Mouse (Mus musculus) midbrain, embryonic 14.5 days (tissue): ENCODE measurements around the gene Surf4. TPM values are rescaled to one million over a fixed set of nuclear protein-coding genes. Genes with fewer than 3 reads are reported as not detected.
"Not testable (repeated sequence)": the region's sequence is repeated elsewhere in the genome, so short reads cannot be mapped to it uniquely, and the experiment has no call there.

ENCODE experiments used
- ATAC-seq: fragments of 200-750 bp; cut with Nextera tagmentation; 2 replicates; pipeline ENCODE4 v1.8.0; 2017; ENCODE audit warnings: moderate number of reproducible peaks, moderate library complexity; ENCODE audit not compliant: low FRiP score, low TSS enrichment
- DNase-seq: peaks from one replicate; pipeline ENCODE4 v3.0.0-alpha.2; 2015
- H3K27ac ChIP-seq: fragments of 300-500 bp; sonication (generic); replicated peaks from 2 replicates; pipeline ENCODE4 v1.5.1; 2014; ENCODE audit warnings: mild to moderate bottlenecking, low read depth, low read length, moderate library complexity
- H3K27me3 ChIP-seq: fragments of 300-500 bp; sonication (generic); 2 replicates; pipeline ENCODE4 v1.6.1; 2014; ENCODE audit warnings: low read length, control low read depth, mixed read lengths; ENCODE audit not compliant: control insufficient read depth, insufficient read depth
- H3K36me3 ChIP-seq: fragments of 300-500 bp; sonication (generic); 2 replicates; pipeline ENCODE4 v1.6.1; 2014; ENCODE audit warnings: low read length, control low read depth; ENCODE audit not compliant: control insufficient read depth, insufficient read depth
- H3K4me1 ChIP-seq: fragments of 300-500 bp; sonication (generic); 2 replicates; pipeline ENCODE4 v1.6.1; 2014; ENCODE audit warnings: mild to moderate bottlenecking, antibody characterized with exemption, low read length, control low read depth; ENCODE audit not compliant: control insufficient read depth, insufficient read depth
- H3K4me2 ChIP-seq: fragments of 300-500 bp; sonication (generic); 2 replicates; pipeline ENCODE4 v1.6.1; 2014; ENCODE audit warnings: mild to moderate bottlenecking, low read length, moderate library complexity
- H3K4me3 ChIP-seq: fragments of 300-500 bp; sonication (generic); replicated peaks from 2 replicates; pipeline ENCODE4 v1.5.1; 2014; ENCODE audit warnings: low read depth, low read length
- H3K9ac ChIP-seq: fragments of 300-500 bp; sonication (generic); replicated peaks from 2 replicates; pipeline ENCODE4 v1.6.1; 2014; ENCODE audit warnings: mild to moderate bottlenecking, low read length, moderate library complexity
- H3K9me3 ChIP-seq: fragments of 300-500 bp; sonication (generic); 2 replicates; pipeline ENCODE4 v1.6.1; 2016; ENCODE audit warnings: low read length, control low read depth, mixed read lengths; ENCODE audit not compliant: control insufficient read depth
- WGBS: fragments of 180-500 bp; shearing (Covaris S2); extraction: QIAGEN DNeasy Blood & Tissue Kit; methylation state at CpG from one replicate; pipeline ENCODE4 v1.1.7; 2014; 5-methylcytosine and 5-hydroxymethylcytosine counted together
- polyA plus RNA-seq: library from polyadenylated mRNA; unstranded; fragments of >200 nt; fragmentation: Nextera tagmentation; extraction: Ambion mirVana; gene quantifications from 2 replicates; pipeline ENCODE4 v1.2.1, GENCODE M21; 2014

Gene Surf4
- polyA plus RNA-seq, 1 experiment from 2014 or later, result 98.5 TPM

- no peak for ATAC-seq
Observed at GRCm38 (mm10) chr2:26900731-26901130, 33.0 kb downstream of the Surf4 start.

GRCm38 (mm10) chr2:26895898-26896297 lies 37.8 kb downstream of the Surf4 start:
- no peak overlapping the region for H3K4me2 ChIP-seq
- ATAC-seq (no peak), DNase-seq (no peak)
- 96% methylated on average over 4 of the region's 4 CpGs for WGBS
- no peak overlapping the region for H3K27ac ChIP-seq
- H3K9me3 ChIP-seq, result no peaks in the 10 kb centered on the region
- H3K27me3 ChIP-seq, result no peaks in the 10 kb centered on the region
- no peak overlapping the region for H3K4me3 ChIP-seq
- H3K36me3 ChIP-seq, result peaks cover 83% of the 10 kb centered on the region
- H3K4me1 ChIP-seq, result no peaks in the 10 kb centered on the region
- no peak overlapping the region for H3K9ac ChIP-seq

More at GRCm38 (mm10) chr2:26900731-26901130, 33.0 kb downstream of the Surf4 start:
- peaks cover 18% of the 10 kb centered on the region for H3K4me1 ChIP-seq
- no peak overlapping the region for H3K27ac ChIP-seq
- no peaks in the 10 kb centered on the region for H3K9me3 ChIP-seq
- WGBS, result 79% methylated on average over 1 of the region's 1 CpGs
- no peak overlapping the region for H3K4me2 ChIP-seq
- H3K27me3 ChIP-seq, result no peaks in the 10 kb centered on the region
- no peak for DNase-seq
- H3K36me3 ChIP-seq, result peaks cover 58% of the 10 kb centered on the region
- H3K4me3 ChIP-seq, result no peak overlapping the region
- H3K9ac ChIP-seq, result no peak overlapping the region

- DNase-seq, H3K4me2 ChIP-seq, H3K4me3 ChIP-seq, ATAC-seq, H3K27me3 ChIP-seq, H3K9ac ChIP-seq, H3K4me1 ChIP-seq, H3K27ac ChIP-seq, H3K9me3 ChIP-seq: not testable (repeated sequence)
- 40% methylated on average over 4 of the region's 4 CpGs for WGBS
- peaks cover 27% of the 10 kb centered on the region for H3K36me3 ChIP-seq
Observed at GRCm38 (mm10) chr2:26886170-26886569, 47.6 kb downstream of the Surf4 start.

- 67% methylated on average over 2 of the region's 2 CpGs for WGBS
Observed at GRCm38 (mm10) chr2:26885541-26885940, 48.2 kb downstream of the Surf4 start.

GRCm38 (mm10) chr2:26878571-26878970 lies 55.2 kb downstream of the Surf4 start:
- DNase-seq (no peak), ATAC-seq (no peak)
- H3K4me2 ChIP-seq, result no peak overlapping the region
- no peaks in the 10 kb centered on the region for H3K36me3 ChIP-seq
- no peak overlapping the region for H3K4me3 ChIP-seq
- no peak overlapping the region for H3K9ac ChIP-seq
- H3K27me3 ChIP-seq, result no peaks in the 10 kb centered on the region
- 0 out of 2 replicates have a peak, but pooled peaks cover 3% of the 10 kb centered on the region for H3K9me3 ChIP-seq
- H3K4me1 ChIP-seq, result no peaks in the 10 kb centered on the region
- H3K27ac ChIP-seq, result no peak overlapping the region

More at GRCm38 (mm10) chr2:26885541-26885940, 48.2 kb downstream of the Surf4 start:
- not testable (repeated sequence) for H3K27ac ChIP-seq, H3K9ac ChIP-seq, H3K4me1 ChIP-seq, DNase-seq, H3K4me2 ChIP-seq, H3K9me3 ChIP-seq, ATAC-seq, H3K27me3 ChIP-seq, H3K4me3 ChIP-seq
- peaks cover 20% of the 10 kb centered on the region for H3K36me3 ChIP-seq

- H3K27ac ChIP-seq, result no peak overlapping the region
- H3K9me3 ChIP-seq, result no peaks in the 10 kb centered on the region
- ATAC-seq (no peak), DNase-seq (no peak)
- WGBS, result 70% methylated on average over 6 of the region's 6 CpGs
- no peak overlapping the region for H3K4me3 ChIP-seq
- no peak overlapping the region for H3K4me2 ChIP-seq
- H3K4me1 ChIP-seq, result no peaks in the 10 kb centered on the region
- H3K36me3 ChIP-seq, result no peaks in the 10 kb centered on the region
- H3K9ac ChIP-seq, result no peak overlapping the region
- H3K27me3 ChIP-seq, result no peaks in the 10 kb centered on the region
Observed at GRCm38 (mm10) chr2:26870666-26871065, 63.1 kb downstream of the Surf4 start.

Other genes starting within 250 kb of the Surf4 start
- not detected in 2 replicates for gene Abo, start 68.9 kb downstream of the Surf4 start, polyA plus RNA-seq
- 16.6 and 20.4 TPM in 2 replicates for gene Surf6, start 31.0 kb downstream of the Surf4 start, polyA plus RNA-seq
- 135 and 139 TPM in 2 replicates for gene Med22, start 23.3 kb downstream of the Surf4 start, polyA plus RNA-seq
- gene Rpl7a, start 23.2 kb downstream of the Surf4 start, polyA plus RNA-seq, result 522 and 541 TPM in 2 replicates
- gene Surf2, start 17.6 kb downstream of the Surf4 start, polyA plus RNA-seq, result 48.7 and 59.9 TPM in 2 replicates
- gene Surf1, start 17.4 kb downstream of the Surf4 start, polyA plus RNA-seq, result 69.4 and 91.4 TPM in 2 replicates
- gene Stkld1, start 119 bp upstream of the Surf4 start, polyA plus RNA-seq, result 0.28 and 0.62 TPM in 2 replicates
- gene Rexo4, start 30.5 kb upstream of the Surf4 start, polyA plus RNA-seq, result 26.5 and 31.7 TPM in 2 replicates
- gene Adamts13, start 39.5 kb upstream of the Surf4 start, polyA plus RNA-seq, result not detected in 2 replicates
- gene Cacfd1, start 76.0 kb upstream of the Surf4 start, polyA plus RNA-seq, result 72.5 and 81.4 TPM in 2 replicates
- gene Slc2a6, start 94.1 kb upstream of the Surf4 start, polyA plus RNA-seq, result 4.3 and 4.9 TPM in 2 replicates
- gene Mymk, start 138.3 kb upstream of the Surf4 start, polyA plus RNA-seq, result not detected in 2 replicates
- gene Adamtsl2, start 145.5 kb upstream of the Surf4 start, polyA plus RNA-seq, result 7.1 and 7.6 TPM in 2 replicates
- gene Fam163b, start 208.6 kb upstream of the Surf4 start, polyA plus RNA-seq, result 2.8 and 4.2 TPM in 2 replicates
- 2.7 and 5.5 TPM in 2 replicates for gene Dbh, start 231.3 kb upstream of the Surf4 start, polyA plus RNA-seq